Mouse (Mus musculus) megakaryocyte-erythroid progenitor cell, adult 5-6 weeks (primary cell): ENCODE measurements around the gene Bcl11a. TPM values are rescaled to one million over a fixed set of nuclear protein-coding genes. Genes with fewer than 3 reads are reported as not detected.

ENCODE experiments used
- ATAC-seq: replicated peaks from 2 replicates; pipeline ENCODE4 v1.8.0; 2016; ENCODE audit warnings: mild to moderate bottlenecking, inconsistent platforms; ENCODE audit not compliant: severe bottlenecking, poor library complexity, low FRiP score, low TSS enrichment
- total RNA-seq, 2 experiments: library from RNA; stranded (forward) in 1 of 2; stranded (reverse) in 1 of 2; fragments of 200-1000, 215-1000 nt in 1 of 2; fragments of >200 nt in 1 of 2; fragmentation: Nextera tagmentation in 1 of 2; gene quantifications; 2 replicates each; pipeline ENCODE4 v1.2.3; 2014 to 2017

Bcl11a gene
- total RNA-seq, 2 experiments from 2014 or later = 74.2 to 225 TPM

- ATAC-seq = no peak
These were observed 101.1 kb downstream of the Bcl11a start for GRCm38 (mm10) chr11:24178823-24179476.

GRCm38 (mm10) chr11:24180040-24180439 lies 102.2 kb downstream of the Bcl11a start:
- ATAC-seq = no peak

GRCm38 (mm10) chr11:24183501-24183900 lies 105.6 kb downstream of the Bcl11a start:
- ATAC-seq = no peak

GRCm38 (mm10) chr11:24184932-24185331 lies 107.1 kb downstream of the Bcl11a start:
- peak; percentile 57; the same call in 1 of the 2 replicates for ATAC-seq

- ATAC-seq = no peak
These were observed 112.6 kb downstream of the Bcl11a start for GRCm38 (mm10) chr11:24190411-24190810.

GRCm38 (mm10) chr11:24196460-24197190 lies 118.8 kb downstream of the Bcl11a start:
- ATAC-seq = no peak

- no peak for ATAC-seq
These were observed 119.6 kb downstream of the Bcl11a start for GRCm38 (mm10) chr11:24197424-24197823.

- ATAC-seq = no peak
These were observed 121.7 kb downstream of the Bcl11a start for GRCm38 (mm10) chr11:24199560-24199959.

- ATAC-seq = no peak
These were observed 122.5 kb downstream of the Bcl11a start for GRCm38 (mm10) chr11:24200310-24200709.

- ATAC-seq = no peak
These were observed 123.4 kb downstream of the Bcl11a start for GRCm38 (mm10) chr11:24201223-24201622.

GRCm38 (mm10) chr11:24202641-24203361 lies 124.9 kb downstream of the Bcl11a start:
- ATAC-seq = no peak

GRCm38 (mm10) chr11:24203489-24203888 lies 125.6 kb downstream of the Bcl11a start:
- no peak for ATAC-seq

GRCm38 (mm10) chr11:24208951-24209351 lies 131.1 kb downstream of the Bcl11a start:
- no peak for ATAC-seq

GRCm38 (mm10) chr11:24214509-24215134 lies 136.8 kb downstream of the Bcl11a start:
- no peak for ATAC-seq

- no peak for ATAC-seq
These were observed 140.0 kb downstream of the Bcl11a start for GRCm38 (mm10) chr11:24217741-24218333.

GRCm38 (mm10) chr11:24221601-24222307 lies 143.9 kb downstream of the Bcl11a start:
- no peak for ATAC-seq
